ENCODE assay signal across 15 mouse cellular contexts in genomic region chr4:63256371-63256770, GRCm38 (mm10).
"Had no signal": no experiment of that assay in that cellular context is flagged by ENCODE, and none has a peak within 500 bp of the region (broad histone marks: within the 10 kb centered on the region; RNA-seq: fewer than 3 reads in every experiment).

No protein-coding gene starts in this region.

- H3K36me3 ChIP-seq: liver, embryonic 15.5 days; midbrain, embryonic 10.5 days; neural tube, embryonic 15.5 days had no signal

- H3K9me3 ChIP-seq: intestine, embryonic 15.5 days; limb, embryonic 13.5 days; liver, embryonic 15.5 days; midbrain, embryonic 10.5 days; neural tube, embryonic 15.5 days had no signal

- H3K27me3 ChIP-seq: intestine, embryonic 15.5 days; limb, embryonic 13.5 days; liver, embryonic 15.5 days; neural tube, embryonic 15.5 days had no signal

- H3K27ac ChIP-seq: intestine, embryonic 15.5 days; limb, embryonic 13.5 days; liver, embryonic 15.5 days; midbrain, embryonic 10.5 days; neural tube, embryonic 15.5 days; stomach, postnatal 0 days had no signal

- H3K4me1 ChIP-seq: intestine, embryonic 15.5 days; liver, embryonic 15.5 days; midbrain, embryonic 10.5 days had no signal

- DNase-seq: layer of hippocampus, adult 9-11 months; layer of hippocampus, postnatal 36 days; lung, embryonic 14.5 days; lung, postnatal 10 days; lung, postnatal 4 days; midbrain, embryonic 14.5 days; thymus, postnatal 14 days had no signal

- H3K9ac ChIP-seq: intestine, embryonic 15.5 days; limb, embryonic 13.5 days; liver, embryonic 15.5 days; lung, embryonic 14.5 days; neural tube, embryonic 15.5 days had no signal

- H3K4me2 ChIP-seq: intestine, embryonic 15.5 days; limb, embryonic 13.5 days; liver, embryonic 11.5 days; liver, embryonic 15.5 days; lung, embryonic 14.5 days; neural tube, embryonic 15.5 days had no signal

- H3K4me3 ChIP-seq: intestine, embryonic 15.5 days; limb, embryonic 13.5 days; liver, embryonic 15.5 days; midbrain, embryonic 10.5 days; myocyte; neural tube, embryonic 15.5 days had no signal

- ATAC-seq: intestine, embryonic 15.5 days had no signal
